Mouse (Mus musculus) forebrain, embryonic 13.5 days (tissue): ENCODE measurements around the gene Camk1d. TPM values are rescaled to one million over a fixed set of nuclear protein-coding genes. Genes with fewer than 3 reads are reported as not detected.

Source experiments
- ATAC-seq: fragments of 200-750 bp; cut with Nextera tagmentation; 2 replicates; pipeline ENCODE4 v1.8.0; 2017
- H3K27ac ChIP-seq: fragments of 300-500 bp; sonication (generic); 2 replicates; pipeline ENCODE4 v1.5.1; 2015; ENCODE audit warnings: inconsistent platforms, mild to moderate bottlenecking, moderate library complexity
- H3K27me3 ChIP-seq: fragments of 300-500 bp; sonication (generic); 2 replicates; pipeline ENCODE4 v1.6.1; 2015; ENCODE audit warnings: mild to moderate bottlenecking, inconsistent platforms
- H3K36me3 ChIP-seq: fragments of 300-500 bp; sonication (generic); 2 replicates; pipeline ENCODE4 v1.6.1; 2015; ENCODE audit warnings: mild to moderate bottlenecking, inconsistent platforms; ENCODE audit not compliant: poor library complexity, severe bottlenecking
- H3K4me1 ChIP-seq: fragments of 300-500 bp; sonication (generic); 2 replicates; pipeline ENCODE4 v1.6.1; 2015; ENCODE audit warnings: inconsistent platforms
- H3K4me2 ChIP-seq: fragments of 300-500 bp; sonication (generic); 2 replicates; pipeline ENCODE4 v1.6.1; 2015; ENCODE audit warnings: inconsistent platforms, mild to moderate bottlenecking, moderate library complexity
- H3K4me3 ChIP-seq: fragments of 300-500 bp; sonication (generic); 2 replicates; pipeline ENCODE4 v1.5.1; 2015; ENCODE audit warnings: mild to moderate bottlenecking, inconsistent platforms
- H3K9ac ChIP-seq: fragments of 300-500 bp; sonication (generic); 2 replicates; pipeline ENCODE4 v1.6.1; 2015; ENCODE audit warnings: mild to moderate bottlenecking, inconsistent platforms
- H3K9me3 ChIP-seq: fragments of 300-500 bp; sonication (generic); replicated peaks from 2 replicates; pipeline ENCODE4 v1.6.1; 2016; ENCODE audit warnings: inconsistent platforms
- WGBS: fragments of 180-500 bp; shearing (Covaris S2); methylation state at CpG from one replicate; pipeline ENCODE4 v1.1.7; 2015; 5-methylcytosine and 5-hydroxymethylcytosine counted together
- polyA plus RNA-seq: library from polyadenylated mRNA; unstranded; fragments of >200 nt; fragmentation: Nextera tagmentation; extraction: Ambion mirVana; gene quantifications from 2 replicates; pipeline ENCODE4 v1.2.1, GENCODE M21; 2015

Gene Camk1d
- polyA plus RNA-seq, 1 experiment from 2014 or later: 2.8 TPM

DNA sequence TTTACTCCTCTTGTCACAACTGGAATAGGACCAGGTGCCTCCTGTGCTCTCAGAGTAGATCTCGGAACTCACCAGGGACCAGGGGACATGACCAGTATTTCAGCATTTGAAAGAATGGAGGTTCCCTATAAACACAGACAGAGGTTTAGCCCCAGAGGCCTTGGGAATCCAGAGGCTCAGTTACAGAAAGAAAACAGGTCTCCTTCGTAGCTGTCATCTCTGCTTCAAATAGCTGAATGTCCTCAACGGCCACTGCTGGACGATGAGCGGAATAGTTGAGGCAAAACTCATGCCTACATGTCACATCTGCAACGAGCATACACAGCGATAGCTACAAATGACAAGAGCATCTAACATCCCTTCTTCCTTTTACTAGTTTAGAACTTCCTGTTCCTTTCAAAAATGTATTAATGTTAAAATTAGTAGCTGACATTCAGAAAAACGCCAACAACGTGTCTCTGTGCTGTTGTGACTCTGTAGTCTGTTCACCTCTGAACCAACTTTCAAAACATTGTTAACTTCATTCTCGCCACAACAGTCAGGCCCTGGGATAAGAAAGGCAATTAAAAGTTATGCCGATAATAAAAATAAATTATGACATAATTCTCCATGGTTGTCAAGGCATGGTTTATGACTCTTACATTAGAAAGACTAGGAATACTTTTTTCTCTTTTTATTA is 82.5 kb downstream of the Camk1d start:
- WGBS: 93% methylated on average over 11 of the region's 11 CpGs
- Histone ChIP-seq H3K9ac (no peak overlapping the region), H3K4me1 (no peaks in the 10 kb centered on the region), H3K4me3 (no peak overlapping the region), H3K9me3 (no peaks in the 10 kb centered on the region; the same call in 1 of the 2 replicates), H3K4me2 (no peak overlapping the region), H3K36me3 (no peaks in the 10 kb centered on the region), H3K27me3 (no peaks in the 10 kb centered on the region), H3K27ac (no peak overlapping the region)
- no peak for ATAC-seq

- H3K4me2 ChIP-seq: no peak overlapping the region
- H3K9me3 ChIP-seq: no peaks in the 10 kb centered on the region; the same call in 1 of the 2 replicates
- H3K27ac ChIP-seq: no peak overlapping the region
- no peaks in the 10 kb centered on the region for H3K27me3 ChIP-seq
- no peak overlapping the region for H3K4me3 ChIP-seq
- no peaks in the 10 kb centered on the region for H3K4me1 ChIP-seq
- H3K9ac ChIP-seq: no peak overlapping the region
- H3K36me3 ChIP-seq: no peaks in the 10 kb centered on the region
- no peak for ATAC-seq
- WGBS: 46% methylated on average over 4 of the region's 4 CpGs
Observed at GRCm38 (mm10) chr2:5630710-5631109, 83.6 kb downstream of the Camk1d start.

GRCm38 (mm10) chr2:5624379-5624778 is 89.9 kb downstream of the Camk1d start:
- 74% methylated on average over 4 of the region's 4 CpGs for WGBS
- no peaks in the 10 kb centered on the region for H3K4me1 ChIP-seq

GRCm38 (mm10) chr2:5618361-5618896 is 95.9 kb downstream of the Camk1d start:
- WGBS: 90% methylated on average over 8 of the region's 8 CpGs
- peaks cover 19% of the 10 kb centered on the region for H3K4me1 ChIP-seq

More at GRCm38 (mm10) chr2:5624379-5624778, 89.9 kb downstream of the Camk1d start:
- no peak overlapping the region for H3K4me3 ChIP-seq
- no peak for ATAC-seq
- H3K27ac ChIP-seq: no peak overlapping the region
- H3K4me2 ChIP-seq: no peak overlapping the region
- H3K36me3 ChIP-seq: no peaks in the 10 kb centered on the region
- no peak overlapping the region for H3K9ac ChIP-seq
- H3K9me3 ChIP-seq: peaks cover 6% of the 10 kb centered on the region; the same call in 1 of the 2 replicates
- H3K27me3 ChIP-seq: no peaks in the 10 kb centered on the region

GRCm38 (mm10) chr2:5614896-5615295 is 99.4 kb downstream of the Camk1d start:
- H3K27me3 ChIP-seq: no peaks in the 10 kb centered on the region

More at GRCm38 (mm10) chr2:5618361-5618896, 95.9 kb downstream of the Camk1d start:
- Histone ChIP-seq H3K27ac (no peak overlapping the region), H3K27me3 (no peaks in the 10 kb centered on the region), H3K36me3 (no peaks in the 10 kb centered on the region), H3K9ac (no peak overlapping the region), H3K4me2 (no peak overlapping the region), H3K4me3 (no peak overlapping the region), H3K9me3 (0 out of 2 replicates have a peak, but pooled peaks cover 6% of the 10 kb centered on the region)
- ATAC-seq: no peak

DNA sequence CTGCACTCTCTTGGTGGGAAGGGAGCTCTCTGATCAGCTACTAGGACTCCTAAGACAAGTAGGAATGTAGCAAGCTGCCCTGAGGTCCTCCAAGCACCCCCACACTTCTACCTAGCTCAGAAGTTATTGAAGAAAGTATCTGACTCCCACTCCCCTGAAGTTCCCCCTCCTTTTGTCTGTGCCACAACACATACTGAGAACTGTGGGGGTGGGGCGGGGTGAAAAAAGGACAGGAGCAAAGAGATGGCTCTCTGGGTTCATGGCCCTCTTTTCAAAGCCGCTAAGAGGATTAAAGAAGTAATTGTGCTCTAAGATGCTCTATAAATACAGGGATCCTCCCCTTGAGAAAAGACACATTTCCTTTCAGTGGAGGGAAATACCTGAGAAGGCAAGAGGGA is 100.0 kb downstream of the Camk1d start:
- no peaks in the 10 kb centered on the region for H3K36me3 ChIP-seq
- H3K9ac ChIP-seq: no peak overlapping the region
- H3K4me3 ChIP-seq: no peak overlapping the region
- no peaks in the 10 kb centered on the region for H3K27me3 ChIP-seq
- WGBS: 8% methylated on average over 2 of the region's 2 CpGs
- H3K4me2 ChIP-seq: no peak overlapping the region
- H3K27ac ChIP-seq: no peak overlapping the region
- ATAC-seq: no peak
- H3K9me3 ChIP-seq: no peaks in the 10 kb centered on the region
- peaks cover 28% of the 10 kb centered on the region for H3K4me1 ChIP-seq

More at GRCm38 (mm10) chr2:5614896-5615295, 99.4 kb downstream of the Camk1d start:
- Histone ChIP-seq H3K4me3 (no peak overlapping the region), H3K27ac (no peak overlapping the region), H3K9ac (no peak overlapping the region), H3K4me1 (peaks cover 28% of the 10 kb centered on the region), H3K4me2 (no peak overlapping the region), H3K36me3 (no peaks in the 10 kb centered on the region), H3K9me3 (no peaks in the 10 kb centered on the region)
- WGBS: 79% methylated on average over 3 of the region's 3 CpGs
- ATAC-seq: no peak

DNA sequence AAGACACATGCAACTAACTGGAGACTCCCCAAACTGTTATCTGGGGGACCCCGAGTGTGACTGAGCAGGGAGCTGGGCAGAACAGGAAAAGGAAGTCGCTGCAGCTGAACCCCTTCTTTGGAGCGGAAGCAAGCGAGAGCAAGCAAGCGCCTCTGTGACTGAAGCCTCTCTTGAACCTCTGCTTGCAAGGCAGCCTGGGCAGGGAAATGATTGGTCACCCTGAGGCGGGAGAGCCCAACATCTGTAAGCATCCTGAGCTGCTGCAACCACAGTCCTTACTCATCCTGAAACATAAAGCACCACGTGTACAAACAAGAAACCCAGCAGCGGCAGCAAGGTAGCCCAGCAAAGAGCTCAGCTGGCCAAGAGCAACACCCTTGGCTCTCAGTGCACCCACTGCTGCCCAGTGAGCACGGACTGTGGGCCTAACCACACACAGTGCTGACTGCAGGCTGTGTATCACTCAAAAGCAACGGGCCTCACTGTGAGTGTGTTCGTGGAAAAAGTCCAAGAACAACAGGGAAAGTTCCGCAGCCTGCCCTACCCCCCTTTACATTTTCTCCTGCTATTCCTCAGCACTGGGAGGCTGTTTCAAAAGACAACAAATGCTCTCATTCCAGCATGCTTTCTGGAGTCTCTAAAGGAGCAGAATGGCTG is 100.5 kb downstream of the Camk1d start:
- WGBS: 22% methylated on average over 12 of the region's 12 CpGs

GRCm38 (mm10) chr2:5611601-5612000 is 102.7 kb downstream of the Camk1d start:
- Histone ChIP-seq H3K27ac (no peak overlapping the region), H3K36me3 (no peaks in the 10 kb centered on the region), H3K27me3 (no peaks in the 10 kb centered on the region), H3K4me2 (no peak overlapping the region), H3K9me3 (no peaks in the 10 kb centered on the region), H3K4me3 (no peak overlapping the region), H3K4me1 (peaks cover 28% of the 10 kb centered on the region), H3K9ac (no peak overlapping the region)
- WGBS: 70% methylated on average over 1 of the region's 1 CpGs
- ATAC-seq: no peak

More for the DNA sequence above, 100.5 kb downstream of the Camk1d start:
- H3K27me3 ChIP-seq: no peaks in the 10 kb centered on the region
- H3K4me1 ChIP-seq: peaks cover 28% of the 10 kb centered on the region
- no peak overlapping the region for H3K9ac ChIP-seq
- H3K9me3 ChIP-seq: no peaks in the 10 kb centered on the region
- no peaks in the 10 kb centered on the region for H3K36me3 ChIP-seq
- ATAC-seq: peak; percentile 52; the same call in 1 of the 2 replicates
- no peak overlapping the region for H3K4me3 ChIP-seq
- no peak overlapping the region for H3K27ac ChIP-seq
- no peak overlapping the region for H3K4me2 ChIP-seq

DNA sequence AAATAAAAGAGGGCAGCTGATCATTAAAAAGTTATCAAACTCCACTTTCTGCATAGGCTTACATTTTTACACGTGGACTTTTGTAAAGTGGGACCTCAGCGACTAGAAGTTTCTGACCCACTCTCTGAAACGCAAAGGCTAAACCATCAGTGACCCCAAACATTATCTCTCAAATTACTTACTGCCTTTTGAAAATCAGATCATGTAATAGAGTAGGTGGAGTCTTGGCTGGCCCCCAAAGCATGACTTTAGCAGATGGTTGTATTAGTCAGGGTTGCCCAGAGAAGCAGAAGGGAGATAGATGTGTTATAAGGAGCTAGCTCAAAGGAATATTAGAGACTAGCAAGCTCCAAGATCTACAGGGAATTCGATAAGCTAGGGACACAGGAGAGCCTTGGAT is 103.8 kb downstream of the Camk1d start:
- Histone ChIP-seq H3K27me3 (no peaks in the 10 kb centered on the region), H3K4me2 (no peak overlapping the region), H3K27ac (no peak overlapping the region), H3K36me3 (no peaks in the 10 kb centered on the region), H3K9me3 (no peaks in the 10 kb centered on the region), H3K4me3 (no peak overlapping the region), H3K4me1 (peaks cover 28% of the 10 kb centered on the region), H3K9ac (no peak overlapping the region)
- no peak for ATAC-seq
- WGBS: 87% methylated on average over 4 of the region's 4 CpGs

DNA sequence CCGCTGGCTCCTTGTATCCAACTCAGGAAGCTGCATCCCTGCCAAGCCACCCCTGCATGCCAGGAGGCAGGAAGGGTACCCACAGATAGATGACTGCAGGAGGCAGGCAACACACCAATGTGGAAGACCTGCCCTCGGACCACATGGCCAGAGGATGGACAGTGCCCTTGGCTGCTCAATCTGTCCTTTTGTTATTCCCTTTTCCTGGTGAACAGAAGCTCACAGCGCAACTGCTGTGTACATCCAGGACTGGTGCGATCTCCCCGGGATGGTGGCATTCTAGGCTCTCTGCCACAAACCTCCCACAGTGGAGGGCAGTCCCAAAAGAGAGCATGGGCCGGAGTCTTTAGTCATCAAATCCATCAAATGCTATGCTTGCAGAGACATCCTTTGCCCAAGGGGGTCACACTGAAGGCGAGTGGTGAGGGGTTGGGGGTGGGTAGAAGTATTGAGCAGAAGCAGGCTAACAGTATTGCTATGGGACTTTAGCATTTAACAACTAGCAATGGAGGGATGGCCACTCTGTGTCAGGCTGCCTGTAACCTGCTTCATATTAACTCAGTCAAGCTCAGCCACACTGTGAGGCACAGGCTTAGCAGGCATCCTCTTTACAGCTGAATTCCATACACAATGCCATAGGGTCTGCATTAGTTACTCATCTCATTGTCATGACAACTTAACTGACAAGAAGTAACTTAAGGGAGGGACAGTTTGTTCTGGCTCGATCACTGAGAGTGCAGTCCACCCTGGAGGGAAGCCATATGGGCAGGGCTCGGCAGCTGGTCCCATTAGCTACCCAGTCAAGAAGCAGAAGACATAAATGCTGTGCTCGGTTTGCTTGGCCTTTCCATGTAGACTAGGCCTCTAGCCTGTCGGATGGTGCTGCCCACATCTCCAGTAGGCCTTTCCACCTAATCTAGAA is 106.1 kb downstream of the Camk1d start:
- H3K36me3 ChIP-seq: no peaks in the 10 kb centered on the region
- no peak for ATAC-seq

GRCm38 (mm10) chr2:5605849-5606248 is 108.5 kb downstream of the Camk1d start:
- WGBS: 86% methylated on average over 3 of the region's 3 CpGs
- Histone ChIP-seq H3K4me1 (peaks cover 9% of the 10 kb centered on the region), H3K4me2 (no peak overlapping the region), H3K27me3 (no peaks in the 10 kb centered on the region), H3K36me3 (no peaks in the 10 kb centered on the region), H3K27ac (no peak overlapping the region), H3K4me3 (no peak overlapping the region), H3K9me3 (no peaks in the 10 kb centered on the region), H3K9ac (no peak overlapping the region)
- no peak for ATAC-seq

More for the DNA sequence above, 106.1 kb downstream of the Camk1d start:
- Histone ChIP-seq H3K27ac (no peak overlapping the region), H3K9ac (no peak overlapping the region), H3K9me3 (no peaks in the 10 kb centered on the region), H3K4me1 (peaks cover 6% of the 10 kb centered on the region; the same call in 1 of the 2 replicates), H3K27me3 (no peaks in the 10 kb centered on the region), H3K4me2 (no peak overlapping the region), H3K4me3 (no peak overlapping the region)
- 86% methylated on average over 11 of the region's 11 CpGs for WGBS
